Mouse (Mus musculus): ENCODE measurements around the gene Vsnl1. TPM values are rescaled to one million over a fixed set of nuclear protein-coding genes. Genes with fewer than 3 reads are reported as not detected.
A peak's percentile ranks its signal among the peaks of the same experiment; 100 is the strongest.

The Vsnl1 gene
- polyA plus RNA-seq, 1 experiment from 2014 or later = 1.3 TPM

DNA sequence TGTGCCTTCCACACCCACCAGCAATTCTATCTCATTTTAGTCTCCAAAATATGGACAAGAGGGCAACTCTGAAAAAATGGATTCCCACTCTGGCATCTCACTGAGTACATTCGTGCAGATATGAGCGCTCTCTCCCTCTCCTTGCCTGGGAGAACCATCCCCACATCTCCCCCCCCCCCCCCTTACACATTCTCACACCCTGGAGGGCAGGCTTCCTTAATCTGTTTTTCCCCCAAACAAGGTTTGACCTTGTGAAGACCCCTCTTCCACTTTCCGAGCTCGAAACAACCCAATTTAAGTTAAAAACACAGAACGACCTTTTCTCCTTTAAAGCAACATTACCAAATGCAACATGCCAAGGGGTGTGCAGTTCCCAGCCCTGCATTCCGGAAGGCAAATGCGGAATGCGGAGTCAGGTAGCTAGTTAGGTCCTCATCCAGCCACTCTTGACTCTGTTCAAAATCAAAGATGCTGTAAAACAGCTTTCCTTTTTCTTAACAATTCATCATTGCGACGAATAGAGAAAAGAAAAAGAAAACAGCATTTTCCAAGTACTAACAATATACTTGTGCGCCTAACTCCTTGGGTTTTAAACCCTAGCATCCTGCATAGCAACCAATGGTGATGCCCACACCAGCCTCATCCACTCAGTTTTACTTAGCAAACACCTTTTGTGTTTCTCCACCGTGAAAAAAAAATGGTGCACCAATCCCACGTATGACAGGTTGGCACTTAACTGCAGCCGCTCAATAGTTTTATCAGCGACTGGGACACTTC is 979 bp downstream of the Vsnl1 start:
- Histone ChIP-seq H3K9ac (ENCODE audit: low read length) (peak overlapping the region; percentile 37; the same call in 1 of the 2 replicates), H3K4me2 (peak overlapping the region; percentile 75), H3K36me3 (ENCODE audit: control insufficient read depth, insufficient read depth, low read length) (no peaks in the 10 kb centered on the region), H3K27ac (ENCODE audit: low read depth, low read length) (no peak overlapping the region), H3K9me3 (ENCODE audit: control insufficient read depth, low read length) (no peaks in the 10 kb centered on the region), H3K4me3 (ENCODE audit: low read depth, low read length) (peak overlapping the region; percentile 38), H3K27me3 (ENCODE audit: control insufficient read depth, insufficient read depth, low read length) (no peaks in the 10 kb centered on the region), H3K4me1 (ENCODE audit: control insufficient read depth, insufficient read depth, low read length) (peaks cover 2% of the 10 kb centered on the region)
- DNase-seq (ENCODE audit: low spot score, missing footprints) (peak; percentile 91), ATAC-seq (ENCODE audit: low FRiP score) (no peak)
- WGBS = 7% methylated on average over 15 of the region's 15 CpGs

DNA sequence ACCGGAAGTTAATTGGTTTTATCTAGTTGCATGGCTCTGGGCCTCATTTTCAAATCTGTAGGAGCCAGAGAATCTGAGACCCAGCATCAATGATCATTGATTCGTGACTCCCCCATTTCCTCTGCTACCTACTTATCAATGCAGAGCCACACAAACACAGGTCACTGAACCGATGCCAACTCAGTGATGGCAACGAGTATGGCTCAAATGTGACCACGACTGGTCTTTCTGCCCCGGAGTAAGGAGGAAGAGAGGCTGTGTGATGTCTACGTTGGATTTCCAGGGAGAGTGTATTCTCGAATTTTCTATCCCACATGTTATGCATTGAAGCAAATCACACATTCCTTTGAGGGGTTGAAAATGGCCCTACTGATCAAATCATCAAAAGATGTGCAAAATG is 2.0 kb downstream of the Vsnl1 start:
- H3K27me3 ChIP-seq (ENCODE audit: control insufficient read depth, insufficient read depth, low read length) = no peaks in the 10 kb centered on the region
- no peak overlapping the region for H3K27ac ChIP-seq (ENCODE audit: low read depth, low read length)
- no peak overlapping the region for H3K4me3 ChIP-seq (ENCODE audit: low read depth, low read length)
- peaks cover 2% of the 10 kb centered on the region for H3K4me1 ChIP-seq (ENCODE audit: control insufficient read depth, insufficient read depth, low read length)
- H3K9ac ChIP-seq (ENCODE audit: low read length) = no peak overlapping the region
- 77% methylated on average over 8 of the region's 8 CpGs for WGBS
- H3K36me3 ChIP-seq (ENCODE audit: control insufficient read depth, insufficient read depth, low read length) = no peaks in the 10 kb centered on the region
- DNase-seq (ENCODE audit: low spot score, missing footprints) (no peak), ATAC-seq (ENCODE audit: low FRiP score) (no peak)
- no peaks in the 10 kb centered on the region for H3K9me3 ChIP-seq (ENCODE audit: control insufficient read depth, low read length)
- H3K4me2 ChIP-seq = no peak overlapping the region

- Histone ChIP-seq H3K9me3 (ENCODE audit: control insufficient read depth, low read length) (no peaks in the 10 kb centered on the region), H3K4me1 (ENCODE audit: control insufficient read depth, insufficient read depth, low read length) (peaks cover 2% of the 10 kb centered on the region), H3K9ac (ENCODE audit: low read length) (no peak overlapping the region), H3K27me3 (ENCODE audit: control insufficient read depth, insufficient read depth, low read length) (no peaks in the 10 kb centered on the region), H3K4me3 (ENCODE audit: low read depth, low read length) (no peak overlapping the region), H3K27ac (ENCODE audit: low read depth, low read length) (no peak overlapping the region), H3K36me3 (ENCODE audit: control insufficient read depth, insufficient read depth, low read length) (no peaks in the 10 kb centered on the region), H3K4me2 (no peak overlapping the region)
- 53% methylated on average over 1 of the region's 1 CpGs for WGBS
- ATAC-seq (ENCODE audit: low FRiP score) = no peak
- DNase-seq (ENCODE audit: low spot score, missing footprints) = no peak
Measured at GRCm38 (mm10) chr12:11433716-11434115, 2.7 kb downstream of the Vsnl1 start.

DNA sequence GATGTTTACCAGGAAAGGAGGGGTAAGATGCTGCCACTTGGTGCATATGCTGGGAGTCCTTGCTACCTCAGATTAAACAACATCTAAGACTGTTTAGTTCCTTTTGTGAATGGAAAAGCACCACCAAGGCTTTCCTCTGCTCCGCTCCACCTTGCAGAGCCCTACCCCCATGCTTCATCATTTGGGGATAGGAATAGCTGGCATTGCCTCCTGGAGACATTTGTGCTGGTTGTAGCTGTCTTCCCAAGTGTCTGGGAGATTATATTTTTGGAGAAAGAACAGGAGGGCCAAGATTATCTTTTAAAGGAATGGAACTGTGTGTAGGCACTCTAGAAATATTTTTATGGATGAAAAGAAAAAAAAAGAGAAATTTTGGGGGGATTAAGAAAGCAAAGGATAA is 3.3 kb downstream of the Vsnl1 start:
- H3K4me3 ChIP-seq (ENCODE audit: low read depth, low read length) = no peak overlapping the region
- H3K27ac ChIP-seq (ENCODE audit: low read depth, low read length) = no peak overlapping the region
- DNase-seq (ENCODE audit: low spot score, missing footprints) = no peak
- WGBS = 89% methylated on average over 1 of the region's 1 CpGs
- no peaks in the 10 kb centered on the region for H3K27me3 ChIP-seq (ENCODE audit: control insufficient read depth, insufficient read depth, low read length)
- no peak overlapping the region for H3K4me2 ChIP-seq
- H3K4me1 ChIP-seq (ENCODE audit: control insufficient read depth, insufficient read depth, low read length) = peaks cover 2% of the 10 kb centered on the region
- H3K9ac ChIP-seq (ENCODE audit: low read length) = no peak overlapping the region
- ATAC-seq (ENCODE audit: low FRiP score) = no peak
- H3K36me3 ChIP-seq (ENCODE audit: control insufficient read depth, insufficient read depth, low read length) = no peaks in the 10 kb centered on the region
- H3K9me3 ChIP-seq (ENCODE audit: control insufficient read depth, low read length) = no peaks in the 10 kb centered on the region

DNA sequence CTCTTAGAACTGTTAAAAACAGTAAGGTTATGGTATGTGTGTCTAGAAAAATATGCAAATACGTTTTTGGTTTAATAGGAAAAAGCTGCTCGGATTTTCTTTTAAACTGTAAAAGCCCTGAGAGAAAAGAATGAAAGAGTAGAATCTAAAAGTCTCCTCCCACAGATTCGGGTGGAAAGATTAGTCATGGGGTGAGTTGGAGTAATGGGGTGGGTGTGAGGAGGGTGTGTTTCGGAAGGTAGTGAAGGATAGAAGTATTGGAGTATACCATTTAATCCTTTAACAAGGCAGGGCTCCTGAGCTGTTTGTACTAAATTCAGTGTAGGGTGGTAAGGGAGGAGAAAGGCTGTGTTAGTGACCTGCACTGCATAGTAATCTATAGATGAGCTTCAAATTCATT is 9.0 kb downstream of the Vsnl1 start:
- Histone ChIP-seq H3K4me3 (ENCODE audit: low read depth, low read length) (no peak overlapping the region), H3K4me2 (no peak overlapping the region), H3K27ac (ENCODE audit: low read depth, low read length) (no peak overlapping the region), H3K9me3 (ENCODE audit: control insufficient read depth, low read length) (no peaks in the 10 kb centered on the region), H3K36me3 (ENCODE audit: control insufficient read depth, insufficient read depth, low read length) (no peaks in the 10 kb centered on the region), H3K27me3 (ENCODE audit: control insufficient read depth, insufficient read depth, low read length) (no peaks in the 10 kb centered on the region), H3K4me1 (ENCODE audit: control insufficient read depth, insufficient read depth, low read length) (no peaks in the 10 kb centered on the region), H3K9ac (ENCODE audit: low read length) (no peak overlapping the region)
- DNase-seq (ENCODE audit: low spot score, missing footprints) (no peak), ATAC-seq (ENCODE audit: low FRiP score) (no peak)
- WGBS = 64% methylated on average over 4 of the region's 4 CpGs

DNA sequence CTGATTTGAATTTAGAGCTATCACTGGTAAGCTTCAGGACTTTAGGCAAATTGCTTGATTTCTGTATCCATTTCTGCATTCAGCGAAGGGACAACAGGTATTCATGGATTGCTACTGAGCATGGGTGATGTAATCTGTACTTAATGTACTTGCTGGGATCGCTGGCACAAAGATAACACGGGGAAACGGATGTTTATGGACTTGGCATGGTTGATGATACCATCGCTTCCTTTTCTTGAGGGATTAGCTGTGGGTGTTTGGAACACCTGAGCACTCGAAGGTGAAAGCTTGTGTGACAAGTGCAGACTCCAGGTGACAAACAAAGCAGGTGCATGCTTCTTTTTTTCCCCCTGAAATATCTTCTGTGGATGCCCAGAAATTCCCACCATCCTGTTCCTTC is 18.3 kb downstream of the Vsnl1 start:
- H3K27me3 ChIP-seq (ENCODE audit: control insufficient read depth, insufficient read depth, low read length) = no peaks in the 10 kb centered on the region
- no peaks in the 10 kb centered on the region for H3K4me1 ChIP-seq (ENCODE audit: control insufficient read depth, insufficient read depth, low read length)
- no peak overlapping the region for H3K9ac ChIP-seq (ENCODE audit: low read length)
- 85% methylated on average over 6 of the region's 6 CpGs for WGBS
- no peaks in the 10 kb centered on the region for H3K36me3 ChIP-seq (ENCODE audit: control insufficient read depth, insufficient read depth, low read length)
- H3K27ac ChIP-seq (ENCODE audit: low read depth, low read length) = no peak overlapping the region
- H3K4me3 ChIP-seq (ENCODE audit: low read depth, low read length) = no peak overlapping the region
- H3K9me3 ChIP-seq (ENCODE audit: control insufficient read depth, low read length) = no peaks in the 10 kb centered on the region
- ATAC-seq (ENCODE audit: low FRiP score) (no peak), DNase-seq (ENCODE audit: low spot score, missing footprints) (no peak)
- H3K4me2 ChIP-seq = no peak overlapping the region

DNA sequence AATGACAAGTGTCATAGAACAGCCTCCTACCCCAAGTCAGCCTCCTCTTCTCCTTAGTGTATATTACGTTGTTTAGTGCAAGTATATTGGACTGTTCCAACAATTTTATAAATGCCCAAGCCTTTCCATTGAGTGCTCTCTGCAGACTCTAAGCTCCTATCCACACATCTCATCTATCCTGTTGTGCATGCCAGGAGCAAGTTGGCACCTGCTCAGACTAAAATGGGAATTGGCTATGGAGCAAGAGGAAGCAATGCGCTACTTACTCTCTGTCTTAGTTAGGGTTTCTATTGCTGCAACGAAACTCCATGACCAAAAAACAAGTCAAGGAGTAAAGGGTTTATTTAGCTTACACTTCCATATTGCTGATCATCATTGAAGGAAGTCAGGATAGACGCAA is 28.7 kb downstream of the Vsnl1 start:
- H3K9me3 ChIP-seq (ENCODE audit: control insufficient read depth, low read length) = no peaks in the 10 kb centered on the region
- H3K36me3 ChIP-seq (ENCODE audit: control insufficient read depth, insufficient read depth, low read length) = no peaks in the 10 kb centered on the region
- H3K4me3 ChIP-seq (ENCODE audit: low read depth, low read length) = no peak overlapping the region
- H3K4me1 ChIP-seq (ENCODE audit: control insufficient read depth, insufficient read depth, low read length) = no peaks in the 10 kb centered on the region
- no peak overlapping the region for H3K27ac ChIP-seq (ENCODE audit: low read depth, low read length)
- no peaks in the 10 kb centered on the region for H3K27me3 ChIP-seq (ENCODE audit: control insufficient read depth, insufficient read depth, low read length)
- no peak overlapping the region for H3K9ac ChIP-seq (ENCODE audit: low read length)
- H3K4me2 ChIP-seq = no peak overlapping the region
- WGBS = 91% methylated on average over 4 of the region's 4 CpGs
- ATAC-seq (ENCODE audit: low FRiP score) (no peak), DNase-seq (ENCODE audit: low spot score, missing footprints) (no peak)

- 96% methylated on average over 6 of the region's 6 CpGs for WGBS
- ATAC-seq (ENCODE audit: low FRiP score) (no peak), DNase-seq (ENCODE audit: low spot score, missing footprints) (no peak)
- Histone ChIP-seq H3K9ac (ENCODE audit: low read length) (no peak overlapping the region), H3K27me3 (ENCODE audit: control insufficient read depth, insufficient read depth, low read length) (no peaks in the 10 kb centered on the region), H3K4me2 (no peak overlapping the region), H3K9me3 (ENCODE audit: control insufficient read depth, low read length) (no peaks in the 10 kb centered on the region), H3K36me3 (ENCODE audit: control insufficient read depth, insufficient read depth, low read length) (no peaks in the 10 kb centered on the region), H3K4me3 (ENCODE audit: low read depth, low read length) (no peak overlapping the region), H3K27ac (ENCODE audit: low read depth, low read length) (no peak overlapping the region), H3K4me1 (ENCODE audit: control insufficient read depth, insufficient read depth, low read length) (no peaks in the 10 kb centered on the region)
Measured at GRCm38 (mm10) chr12:11398791-11399190, 37.6 kb downstream of the Vsnl1 start.

GRCm38 (mm10) chr12:11397029-11397428 is 39.4 kb downstream of the Vsnl1 start:
- H3K4me3 ChIP-seq (ENCODE audit: low read depth, low read length) = no peak overlapping the region
- DNase-seq (ENCODE audit: low spot score, missing footprints) (no peak), ATAC-seq (ENCODE audit: low FRiP score) (no peak)
- H3K9me3 ChIP-seq (ENCODE audit: control insufficient read depth, low read length) = no peaks in the 10 kb centered on the region
- no peaks in the 10 kb centered on the region for H3K27me3 ChIP-seq (ENCODE audit: control insufficient read depth, insufficient read depth, low read length)
- no peaks in the 10 kb centered on the region for H3K4me1 ChIP-seq (ENCODE audit: control insufficient read depth, insufficient read depth, low read length)
- H3K4me2 ChIP-seq = no peak overlapping the region
- no peaks in the 10 kb centered on the region for H3K36me3 ChIP-seq (ENCODE audit: control insufficient read depth, insufficient read depth, low read length)
- no peak overlapping the region for H3K27ac ChIP-seq (ENCODE audit: low read depth, low read length)
- 88% methylated on average over 5 of the region's 5 CpGs for WGBS
- no peak overlapping the region for H3K9ac ChIP-seq (ENCODE audit: low read length)

Measured in midbrain, embryonic 11.5 days (tissue).